Mouse (Mus musculus): ENCODE data around the gene Maged1. TPM values are rescaled to one million over a fixed set of nuclear protein-coding genes. Genes with fewer than 3 reads are reported as not detected.
"Not testable (repeated sequence)": the region's sequence is repeated elsewhere in the genome, so short reads cannot be mapped to it uniquely, and the experiment has no call there.

Maged1 gene
- polyA plus RNA-seq, 1 experiment from 2014 or later, result 520 TPM

- 14% methylated on average over 24 of the region's 25 CpGs for WGBS
- no peak for ATAC-seq (ENCODE audit: insufficient number of reproducible peaks, insufficient read depth, low FRiP score, low read depth)
- Histone ChIP-seq H3K27ac (replicated peaks in 1 of 2; ENCODE audit: control insufficient read depth in 1 of 2, insufficient read depth in 1 of 2, low read depth in 2 of 2, low read length in 2 of 2) (peak overlapping the region; percentile 85 to 89), H3K9ac (ENCODE audit: low read length) (peak overlapping the region; percentile 87), H3K9me3 (ENCODE audit: control insufficient read depth, low read length) (no peaks in the 10 kb centered on the region), H3K36me3 (ENCODE audit: control insufficient read depth, insufficient read depth, low read length) (peaks cover 41% of the 10 kb centered on the region), H3K4me3 (ENCODE audit: control insufficient read depth in 1 of 2, insufficient read depth in 1 of 2, low read depth in 1 of 2, low read length in 2 of 2) (peak overlapping the region; percentile 59 to 63), H3K4me2 (ENCODE audit: low read length) (peak overlapping the region; percentile 58), H3K27me3 (ENCODE audit: control insufficient read depth, insufficient read depth, low read length) (no peaks in the 10 kb centered on the region), H3K4me1 (ENCODE audit: control insufficient read depth in 2 of 2, insufficient read depth in 2 of 2, low read length in 2 of 2) (peaks cover 0 to 6% of the 10 kb centered on the region in 2 experiments; a peak in 2 of 4 replicates)
Observed at GRCm38 (mm10) chrX:94541206-94541605, 737 bp downstream of the Maged1 start.

GRCm38 (mm10) chrX:94540341-94541201, 1.4 kb downstream of the Maged1 start:
- peak overlapping the region; percentile 87 for H3K9ac ChIP-seq (ENCODE audit: low read length)
- H3K27me3 ChIP-seq (ENCODE audit: control insufficient read depth, insufficient read depth, low read length), result no peaks in the 10 kb centered on the region
- peak; percentile 52 for ATAC-seq (ENCODE audit: insufficient number of reproducible peaks, insufficient read depth, low FRiP score, low read depth)
- H3K4me1 ChIP-seq (ENCODE audit: control insufficient read depth in 2 of 2, insufficient read depth in 2 of 2, low read length in 2 of 2), result peaks cover 0 to 6% of the 10 kb centered on the region in 2 experiments; a peak in 2 of 4 replicates
- H3K4me3 ChIP-seq (ENCODE audit: control insufficient read depth in 1 of 2, insufficient read depth in 1 of 2, low read depth in 1 of 2, low read length in 2 of 2), result peak overlapping the region; percentile 59 to 63
- H3K36me3 ChIP-seq (ENCODE audit: control insufficient read depth, insufficient read depth, low read length), result peaks cover 47% of the 10 kb centered on the region
- WGBS, result 14% methylated on average over 34 of the region's 37 CpGs
- peak overlapping the region; percentile 85 to 89 for H3K27ac ChIP-seq (replicated peaks in 1 of 2; ENCODE audit: control insufficient read depth in 1 of 2, insufficient read depth in 1 of 2, low read depth in 2 of 2, low read length in 2 of 2)
- H3K9me3 ChIP-seq (ENCODE audit: control insufficient read depth, low read length), result no peaks in the 10 kb centered on the region
- peak overlapping the region; percentile 58 for H3K4me2 ChIP-seq (ENCODE audit: low read length)

GRCm38 (mm10) chrX:94534346-94534745, 7.6 kb downstream of the Maged1 start:
- no peaks in the 10 kb centered on the region for H3K27me3 ChIP-seq (ENCODE audit: control insufficient read depth, insufficient read depth, low read length)
- no peak overlapping the region for H3K27ac ChIP-seq (replicated peaks in 1 of 2; ENCODE audit: control insufficient read depth in 1 of 2, insufficient read depth in 1 of 2, low read depth in 2 of 2, low read length in 2 of 2)
- no peak overlapping the region for H3K4me2 ChIP-seq (ENCODE audit: low read length)
- 38% methylated on average over 2 of the region's 2 CpGs for WGBS
- no peaks in the 10 kb centered on the region for H3K9me3 ChIP-seq (ENCODE audit: control insufficient read depth, low read length)
- peaks cover 43% of the 10 kb centered on the region for H3K36me3 ChIP-seq (ENCODE audit: control insufficient read depth, insufficient read depth, low read length)
- H3K9ac ChIP-seq (ENCODE audit: low read length), result no peak overlapping the region
- H3K4me3 ChIP-seq (ENCODE audit: control insufficient read depth in 1 of 2, insufficient read depth in 1 of 2, low read depth in 1 of 2, low read length in 2 of 2), result no peak overlapping the region
- no peaks in the 10 kb centered on the region for H3K4me1 ChIP-seq (ENCODE audit: control insufficient read depth in 2 of 2, insufficient read depth in 2 of 2, low read length in 2 of 2)
- no peak for ATAC-seq (ENCODE audit: insufficient number of reproducible peaks, insufficient read depth, low FRiP score, low read depth)

GRCm38 (mm10) chrX:94530301-94530700, 11.6 kb downstream of the Maged1 start:
- H3K4me3 ChIP-seq (ENCODE audit: control insufficient read depth in 1 of 2, insufficient read depth in 1 of 2, low read depth in 1 of 2, low read length in 2 of 2), result no peak overlapping the region
- H3K27ac ChIP-seq (replicated peaks in 1 of 2; ENCODE audit: control insufficient read depth in 1 of 2, insufficient read depth in 1 of 2, low read depth in 2 of 2, low read length in 2 of 2), result no peak overlapping the region
- no peaks in the 10 kb centered on the region for H3K9me3 ChIP-seq (ENCODE audit: control insufficient read depth, low read length)
- no peaks in the 10 kb centered on the region for H3K27me3 ChIP-seq (ENCODE audit: control insufficient read depth, insufficient read depth, low read length)
- 71% methylated on average over 3 of the region's 3 CpGs for WGBS
- ATAC-seq (ENCODE audit: insufficient number of reproducible peaks, insufficient read depth, low FRiP score, low read depth), result no peak
- H3K9ac ChIP-seq (ENCODE audit: low read length), result no peak overlapping the region
- no peak overlapping the region for H3K4me2 ChIP-seq (ENCODE audit: low read length)
- H3K4me1 ChIP-seq (ENCODE audit: control insufficient read depth in 2 of 2, insufficient read depth in 2 of 2, low read length in 2 of 2), result no peaks in the 10 kb centered on the region
- H3K36me3 ChIP-seq (ENCODE audit: control insufficient read depth, insufficient read depth, low read length), result peaks cover 3% of the 10 kb centered on the region

- WGBS, result 62% methylated on average over 3 of the region's 3 CpGs
- Histone ChIP-seq H3K4me2 (ENCODE audit: low read length) (no peak overlapping the region), H3K27ac (replicated peaks in 1 of 2; ENCODE audit: control insufficient read depth in 1 of 2, insufficient read depth in 1 of 2, low read depth in 2 of 2, low read length in 2 of 2) (no peak overlapping the region), H3K27me3 (ENCODE audit: control insufficient read depth, insufficient read depth, low read length) (no peaks in the 10 kb centered on the region), H3K9me3 (ENCODE audit: control insufficient read depth, low read length) (no peaks in the 10 kb centered on the region), H3K9ac (ENCODE audit: low read length) (no peak overlapping the region), H3K4me1 (ENCODE audit: control insufficient read depth in 2 of 2, insufficient read depth in 2 of 2, low read length in 2 of 2) (no peaks in the 10 kb centered on the region), H3K4me3 (ENCODE audit: control insufficient read depth in 1 of 2, insufficient read depth in 1 of 2, low read depth in 1 of 2, low read length in 2 of 2) (no peak overlapping the region), H3K36me3 (ENCODE audit: control insufficient read depth, insufficient read depth, low read length) (no peaks in the 10 kb centered on the region)
- no peak for ATAC-seq (ENCODE audit: insufficient number of reproducible peaks, insufficient read depth, low FRiP score, low read depth)
Observed at GRCm38 (mm10) chrX:94522166-94522565, 19.8 kb downstream of the Maged1 start.

- Histone ChIP-seq H3K9me3 (ENCODE audit: control insufficient read depth, low read length) (no peaks in the 10 kb centered on the region), H3K36me3 (ENCODE audit: control insufficient read depth, insufficient read depth, low read length) (no peaks in the 10 kb centered on the region), H3K27me3 (ENCODE audit: control insufficient read depth, insufficient read depth, low read length) (no peaks in the 10 kb centered on the region), H3K27ac (replicated peaks in 1 of 2; ENCODE audit: control insufficient read depth in 1 of 2, insufficient read depth in 1 of 2, low read depth in 2 of 2, low read length in 2 of 2) (no peak overlapping the region), H3K4me2 (ENCODE audit: low read length) (no peak overlapping the region), H3K9ac (ENCODE audit: low read length) (no peak overlapping the region), H3K4me1 (ENCODE audit: control insufficient read depth in 2 of 2, insufficient read depth in 2 of 2, low read length in 2 of 2) (no peaks in the 10 kb centered on the region), H3K4me3 (ENCODE audit: control insufficient read depth in 1 of 2, insufficient read depth in 1 of 2, low read depth in 1 of 2, low read length in 2 of 2) (no peak overlapping the region)
- 67% methylated on average over 3 of the region's 3 CpGs for WGBS
- ATAC-seq (ENCODE audit: insufficient number of reproducible peaks, insufficient read depth, low FRiP score, low read depth), result no peak
Observed at GRCm38 (mm10) chrX:94508442-94508819, 33.5 kb downstream of the Maged1 start.

- not testable (repeated sequence) for H3K9ac ChIP-seq (ENCODE audit: low read length); H3K36me3 ChIP-seq (ENCODE audit: control insufficient read depth, insufficient read depth, low read length); ATAC-seq (ENCODE audit: insufficient number of reproducible peaks, insufficient read depth, low FRiP score, low read depth); H3K4me3 ChIP-seq (ENCODE audit: control insufficient read depth in 1 of 2, insufficient read depth in 1 of 2, low read depth in 1 of 2, low read length in 2 of 2); H3K4me1 ChIP-seq (ENCODE audit: control insufficient read depth in 2 of 2, insufficient read depth in 2 of 2, low read length in 2 of 2); H3K4me2 ChIP-seq (ENCODE audit: low read length); H3K27me3 ChIP-seq (ENCODE audit: control insufficient read depth, insufficient read depth, low read length); H3K27ac ChIP-seq (replicated peaks in 1 of 2; ENCODE audit: control insufficient read depth in 1 of 2, insufficient read depth in 1 of 2, low read depth in 2 of 2, low read length in 2 of 2); H3K9me3 ChIP-seq (ENCODE audit: control insufficient read depth, low read length)
- 26% methylated on average over 6 of the region's 14 CpGs for WGBS
Observed at GRCm38 (mm10) chrX:94507698-94508441, 34.1 kb downstream of the Maged1 start.
